Mouse (Mus musculus): ENCODE data around the gene Gm10409.
"Not testable (repeated sequence)": the region's sequence is repeated elsewhere in the genome, so short reads cannot be mapped to it uniquely, and the experiment has no call there.

Gene Gm10409

DNA sequence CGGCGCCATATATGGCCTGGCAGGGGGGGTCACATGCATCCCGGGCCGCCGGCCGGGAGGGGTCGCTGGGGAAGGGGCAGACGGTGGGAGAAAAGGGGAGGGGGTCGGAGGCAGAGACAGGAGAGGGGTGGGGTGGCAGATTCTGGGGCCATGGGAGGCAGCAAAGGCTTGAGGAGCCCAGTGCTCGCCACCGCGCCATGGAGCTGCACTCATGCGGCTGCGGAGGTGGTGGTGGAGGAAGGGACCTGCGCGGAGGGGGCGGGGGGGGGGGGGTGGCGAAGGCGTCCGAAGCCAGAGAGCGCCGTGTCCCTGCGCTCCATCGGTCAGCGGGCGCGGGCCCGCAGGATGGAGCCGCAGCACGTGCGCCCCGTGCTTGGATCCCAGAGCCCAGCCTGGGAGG lies at the start of gene Gm10409:
Gene Gm10409, plus strand, starts transcription at position 301 of the 400 bp plus-strand sequence.
- not testable (repeated sequence) for DNase-seq (ENCODE audit: low spot score in 2 of 2)

- DNase-seq (ENCODE audit: low spot score in 2 of 2): not testable (repeated sequence)
Observed at GRCm38 (mm10) chr14:3394793-3395192, 17.6 kb upstream of the Gm10409 start, which contains the start of gene Gm10413. TSS of gene Gm10413 (plus strand) at chr14:3395093.

DNA sequence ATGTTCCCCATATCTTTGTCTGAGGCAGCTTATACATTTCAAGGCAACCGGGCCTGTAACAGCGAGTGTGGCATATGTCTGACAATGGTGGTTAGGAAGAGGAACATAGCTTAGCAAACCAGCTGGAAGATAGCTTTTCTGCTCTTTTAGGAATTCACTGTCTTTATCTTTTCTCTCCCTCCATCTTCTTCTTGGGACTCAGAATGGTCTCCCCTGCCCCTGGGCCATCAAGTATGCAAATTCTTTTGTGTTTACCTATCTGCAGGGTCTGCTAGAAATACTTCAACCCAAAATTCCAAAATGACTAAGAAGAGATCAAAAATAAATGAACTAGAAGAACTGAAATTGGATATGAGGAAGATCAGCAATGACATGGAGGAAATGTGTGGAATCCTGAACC lies 15.4 kb downstream of the Gm10409 start, which contains the start of gene Gm3005:
Gene Gm3005, plus strand, starts transcription at position 301 of the 400 bp plus-strand sequence.
- not testable (repeated sequence) for DNase-seq (ENCODE audit: low spot score in 2 of 2)

DNA sequence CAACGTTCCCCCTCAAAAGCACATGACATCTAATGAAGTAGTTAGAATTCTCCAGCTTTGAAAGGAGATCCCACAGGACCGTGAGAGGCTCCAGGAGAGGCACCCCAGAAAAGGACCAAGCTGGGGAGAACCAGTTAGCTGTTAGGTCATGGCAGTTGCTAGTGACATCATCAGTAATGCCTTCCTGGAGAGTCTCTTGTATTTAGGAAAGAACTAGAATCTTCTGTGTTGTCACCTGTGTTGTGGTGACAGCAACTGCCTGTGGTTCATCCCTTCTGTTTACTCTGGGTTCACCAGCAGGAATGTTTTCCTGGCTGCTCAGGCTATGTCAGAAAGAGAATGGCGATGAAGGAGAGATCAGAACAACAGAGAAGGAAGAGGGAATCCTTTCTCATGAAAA lies 36.7 kb downstream of the Gm10409 start, which contains the start of gene Gm10408:
Gene Gm10408, plus strand, starts transcription at position 301 of the 400 bp plus-strand sequence.
- DNase-seq (ENCODE audit: low spot score in 2 of 2): not testable (repeated sequence)

Measured in spleen, postnatal 10 days (tissue).